Mouse (Mus musculus) midbrain, embryonic 16.5 days (tissue): Measurements from ENCODE around the gene Mcee. TPM values are rescaled to one million over a fixed set of nuclear protein-coding genes. Genes with fewer than 3 reads are reported as not detected.

Source experiments
- ATAC-seq: fragments of 200-750 bp; cut with Nextera tagmentation; 2 replicates; pipeline ENCODE4 v1.8.0; 2017; ENCODE audit warnings: moderate TSS enrichment
- H3K27ac ChIP-seq: fragments of 300-500 bp; sonication (generic); 2 replicates; pipeline ENCODE4 v1.5.1; 2014; ENCODE audit warnings: mild to moderate bottlenecking, low read length, mixed read lengths
- H3K27me3 ChIP-seq: fragments of 300-500 bp; sonication (generic); 2 replicates; pipeline ENCODE4 v1.6.1; 2014; ENCODE audit warnings: low read depth, low read length, mixed read lengths; ENCODE audit not compliant: control insufficient read depth, insufficient read depth
- H3K36me3 ChIP-seq: fragments of 300-500 bp; sonication (generic); 2 replicates; pipeline ENCODE4 v1.6.1; 2014; ENCODE audit warnings: mild to moderate bottlenecking, low read length, moderate library complexity, mixed read lengths; ENCODE audit not compliant: control insufficient read depth, insufficient read depth
- H3K4me1 ChIP-seq: fragments of 300-500 bp; sonication (generic); 2 replicates; pipeline ENCODE4 v1.6.1; 2014; ENCODE audit warnings: mild to moderate bottlenecking, low read length, mixed read lengths; ENCODE audit not compliant: control insufficient read depth, insufficient read depth
- H3K4me2 ChIP-seq: fragments of 300-500 bp; sonication (generic); 2 replicates; pipeline ENCODE4 v1.6.1; 2014; ENCODE audit warnings: mild to moderate bottlenecking, low read length, mixed read lengths
- H3K4me3 ChIP-seq: fragments of 300-500 bp; sonication (generic); 2 replicates; pipeline ENCODE4 v1.5.1; 2014; ENCODE audit warnings: low read depth, mild to moderate bottlenecking, low read length, moderate library complexity, mixed read lengths
- H3K9ac ChIP-seq: fragments of 300-500 bp; sonication (generic); 2 replicates; pipeline ENCODE4 v1.6.1; 2014; ENCODE audit warnings: low read depth, low read length, mixed read lengths
- H3K9me3 ChIP-seq: fragments of 300-500 bp; sonication (generic); replicated peaks from 2 replicates; pipeline ENCODE4 v1.6.1; 2014; ENCODE audit warnings: mild to moderate bottlenecking, low read length, mixed read lengths; ENCODE audit not compliant: control insufficient read depth, poor library complexity, severe bottlenecking
- WGBS: fragments of 180-500 bp; shearing (Covaris S2); extraction: QIAGEN DNeasy Blood & Tissue Kit; methylation state at CpG from one replicate; pipeline ENCODE4 v1.1.7; 2014; 5-methylcytosine and 5-hydroxymethylcytosine counted together
- polyA plus RNA-seq: library from polyadenylated mRNA; unstranded; fragments of >200 nt; fragmentation: Nextera tagmentation; extraction: Ambion mirVana; gene quantifications from 2 replicates; pipeline ENCODE4 v1.2.1, GENCODE M21; 2015

Gene Mcee
- polyA plus RNA-seq = 36.7 and 43.8 TPM in 2 replicates

DNA sequence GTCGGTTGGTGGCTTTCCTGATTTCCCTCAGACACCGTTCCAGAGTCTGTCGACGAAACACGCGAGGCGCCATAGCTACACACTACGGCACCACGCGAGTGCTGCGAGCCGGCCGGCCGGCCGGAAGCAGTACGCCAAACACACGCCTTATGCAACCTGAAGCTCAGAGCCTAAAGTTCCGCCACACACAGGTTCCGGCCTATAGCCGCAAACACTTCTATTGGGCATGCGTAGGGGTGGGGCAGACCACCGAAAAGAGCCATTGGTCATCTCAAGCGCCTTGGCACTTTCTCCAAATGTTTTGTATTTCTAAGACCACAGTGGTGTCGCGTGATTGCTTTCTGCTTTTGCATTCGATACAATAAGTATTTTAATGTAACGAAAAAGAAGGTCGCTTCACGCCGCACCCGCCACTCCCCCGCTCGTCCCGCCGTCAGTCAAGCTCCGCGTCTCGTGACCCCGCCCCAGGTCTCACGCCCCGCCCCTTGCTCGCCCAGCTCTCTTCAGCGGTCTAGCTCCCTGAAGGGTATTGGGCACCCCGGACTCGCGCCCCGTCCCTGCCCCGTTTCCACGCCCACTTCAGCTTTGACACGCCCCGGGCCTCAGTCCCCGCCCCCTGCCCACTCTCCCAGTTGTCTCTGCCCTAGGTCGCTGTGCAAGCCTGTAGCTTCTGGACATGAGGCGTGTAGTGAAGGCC, at the start of gene Mcee, which contains the start of gene Mphosph10:
Mcee (plus strand) TSS at position 486 of the 697 bp plus-strand sequence.
Mphosph10 (minus strand) TSS at position 147 of the 697 bp plus-strand sequence.
- Histone ChIP-seq H3K27ac (peak within 1 kb of the TSS; percentile 85), H3K4me2 (peak within 1 kb of the TSS; percentile 88), H3K9me3 (no peaks in the 10 kb centered on the region), H3K9ac (peak within 1 kb of the TSS; percentile 87), H3K4me1 (peaks cover 13% of the 10 kb centered on the region), H3K27me3 (no peaks in the 10 kb centered on the region), H3K36me3 (peaks cover 1% of the 10 kb centered on the region), H3K4me3 (peak within 1 kb of the TSS; percentile 63)
- peak; percentile 99 for ATAC-seq
- WGBS = under 1% methylated on average over 53 of the region's 54 CpGs

DNA sequence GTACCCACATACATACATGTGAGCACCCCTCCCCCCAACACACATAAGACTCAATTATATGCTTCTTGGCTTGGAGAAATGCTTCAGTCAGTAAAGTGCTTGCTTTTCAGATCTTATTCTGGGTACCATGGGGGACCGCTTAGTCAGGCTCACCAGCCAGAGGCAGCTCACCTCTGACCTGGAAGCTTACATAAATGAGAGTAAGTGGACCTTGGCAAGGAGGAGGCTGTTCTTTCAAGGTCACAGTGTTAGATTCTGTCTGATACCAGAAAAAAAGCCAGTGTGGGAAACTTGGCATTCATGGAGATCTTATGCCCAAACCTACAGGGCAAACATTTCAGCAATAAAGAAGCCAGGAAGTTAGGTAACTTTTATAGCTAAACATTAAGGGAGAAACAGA, 44.6 kb upstream of the Mcee start:
- H3K27ac ChIP-seq = no peak overlapping the region
- H3K36me3 ChIP-seq = 0 out of 2 replicates have a peak, but pooled peaks cover 2% of the 10 kb centered on the region
- no peak overlapping the region for H3K4me3 ChIP-seq
- no peaks in the 10 kb centered on the region for H3K9me3 ChIP-seq
- no peaks in the 10 kb centered on the region for H3K27me3 ChIP-seq
- H3K9ac ChIP-seq = no peak overlapping the region
- H3K4me2 ChIP-seq = no peak overlapping the region
- peaks cover 3% of the 10 kb centered on the region; the same call in 1 of the 2 replicates for H3K4me1 ChIP-seq
- WGBS = 91% methylated on average over 1 of the region's 1 CpGs
- no peak for ATAC-seq

DNA sequence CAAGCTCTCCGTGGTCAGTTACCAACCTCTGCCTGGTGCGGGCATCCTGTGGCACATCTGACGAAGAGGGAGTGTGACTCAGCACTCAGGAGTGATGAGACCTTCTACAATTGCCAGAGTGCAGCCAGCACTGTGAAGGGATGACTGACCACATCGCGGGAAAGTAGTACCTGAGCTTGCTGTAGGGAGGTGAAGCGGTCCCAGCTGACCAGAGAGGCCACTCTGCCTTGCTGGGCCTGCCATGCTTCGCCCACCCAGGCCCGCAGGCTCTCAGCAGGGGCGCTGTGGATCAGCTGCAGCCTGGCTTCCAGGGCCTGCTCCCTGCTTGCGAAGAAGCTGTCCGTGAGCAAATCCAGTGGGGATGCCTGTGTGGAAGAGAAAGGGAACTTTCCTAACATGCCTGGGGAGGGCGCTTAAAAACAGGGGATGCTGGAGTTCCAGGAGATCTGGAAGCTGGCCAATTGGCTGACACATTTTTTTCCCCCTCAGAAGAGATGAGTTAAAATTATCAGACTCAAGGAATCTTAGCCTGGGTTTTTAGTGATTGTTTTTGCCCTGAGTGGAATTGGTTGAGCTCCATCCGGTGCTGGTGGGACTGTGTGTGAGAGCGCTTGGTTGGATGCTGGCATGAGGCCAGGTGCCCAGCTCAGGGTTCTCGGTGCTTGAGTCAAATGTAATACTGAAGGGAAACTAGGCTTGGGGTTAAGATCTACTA, 43.1 kb upstream of the Mcee start:
- H3K4me2 ChIP-seq = no peak overlapping the region
- no peak overlapping the region for H3K27ac ChIP-seq
- H3K36me3 ChIP-seq = 0 out of 2 replicates have a peak, but pooled peaks cover 2% of the 10 kb centered on the region
- no peak for ATAC-seq
- peaks cover 3% of the 10 kb centered on the region; the same call in 1 of the 2 replicates for H3K4me1 ChIP-seq
- no peak overlapping the region for H3K9ac ChIP-seq
- no peaks in the 10 kb centered on the region for H3K27me3 ChIP-seq
- no peaks in the 10 kb centered on the region for H3K9me3 ChIP-seq
- 83% methylated on average over 15 of the region's 15 CpGs for WGBS
- H3K4me3 ChIP-seq = no peak overlapping the region

DNA sequence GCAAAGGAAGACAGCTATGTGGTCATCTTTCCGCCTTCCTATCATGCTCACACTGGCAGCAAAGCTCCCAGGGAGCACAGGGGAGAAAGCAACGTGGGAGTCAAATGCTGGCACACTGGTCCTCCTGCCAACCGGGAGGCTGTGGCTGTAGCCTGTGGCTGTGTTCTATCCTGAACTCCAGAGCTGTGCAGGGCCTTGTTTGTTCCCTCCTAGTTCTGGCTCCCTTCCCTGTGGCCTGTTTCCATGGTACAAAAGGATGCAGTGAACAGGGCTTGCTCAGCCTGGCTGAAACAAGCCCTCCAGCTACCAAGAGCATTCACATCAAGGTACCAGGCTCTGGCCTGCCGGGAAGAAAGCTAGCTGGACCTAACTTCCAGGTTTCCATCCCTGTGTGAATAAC, 41.3 kb upstream of the Mcee start:
- Histone ChIP-seq H3K9me3 (no peaks in the 10 kb centered on the region), H3K4me1 (peaks cover 3% of the 10 kb centered on the region; the same call in 1 of the 2 replicates), H3K36me3 (0 out of 2 replicates have a peak, but pooled peaks cover 2% of the 10 kb centered on the region), H3K27me3 (no peaks in the 10 kb centered on the region), H3K4me3 (no peak overlapping the region), H3K4me2 (no peak overlapping the region), H3K9ac (no peak overlapping the region), H3K27ac (peak overlapping the region; percentile 68)
- WGBS = 58% methylated on average over 4 of the region's 4 CpGs
- peak; percentile 87 for ATAC-seq

DNA sequence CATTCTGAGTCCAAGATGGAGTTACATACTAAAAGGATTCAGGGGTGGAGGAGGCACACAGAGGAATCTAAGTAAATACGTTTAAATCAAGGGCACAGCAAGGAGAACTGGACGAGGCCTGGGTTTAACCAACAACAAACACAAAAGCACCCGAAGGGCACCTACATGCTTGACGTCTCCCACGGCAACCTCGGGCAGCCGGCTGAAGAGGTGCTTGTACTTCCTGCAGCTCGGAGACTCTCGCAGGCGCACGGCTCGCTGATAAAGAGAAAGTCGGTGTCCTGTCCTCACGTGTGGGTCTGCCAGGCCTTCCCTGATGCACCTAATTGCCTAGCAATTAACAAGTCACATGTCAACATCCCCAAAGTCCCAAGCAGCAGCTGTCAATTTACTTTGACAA, 38.2 kb upstream of the Mcee start:
- ATAC-seq = no peak
- Histone ChIP-seq H3K9ac (no peak overlapping the region), H3K9me3 (no peaks in the 10 kb centered on the region), H3K4me3 (no peak overlapping the region), H3K4me1 (peaks cover 3% of the 10 kb centered on the region; the same call in 1 of the 2 replicates), H3K36me3 (peaks cover 9% of the 10 kb centered on the region), H3K27me3 (no peaks in the 10 kb centered on the region), H3K27ac (no peak overlapping the region), H3K4me2 (no peak overlapping the region)
- WGBS = 19% methylated on average over 14 of the region's 14 CpGs

DNA sequence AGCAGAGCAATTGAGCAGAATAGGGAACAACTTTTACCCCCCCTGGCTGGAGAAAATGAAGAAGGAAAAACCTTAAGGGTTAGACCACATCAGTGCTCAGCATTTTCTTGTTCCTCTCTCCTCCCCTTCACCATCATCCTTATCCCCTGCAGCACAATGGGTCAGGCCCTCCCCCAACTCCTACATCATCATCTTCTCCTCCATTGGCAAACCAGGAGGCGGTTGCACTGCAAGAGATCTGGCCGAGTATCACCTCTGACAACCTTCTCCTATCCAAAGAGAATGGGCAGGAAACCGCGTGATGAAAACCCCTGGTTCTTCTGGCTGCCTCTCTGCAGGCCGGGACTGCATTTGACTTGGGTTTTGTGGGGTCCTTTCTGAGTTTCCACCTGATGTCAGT, 35.7 kb upstream of the Mcee start:
- no peak overlapping the region for H3K4me3 ChIP-seq
- no peak overlapping the region for H3K4me2 ChIP-seq
- no peaks in the 10 kb centered on the region for H3K9me3 ChIP-seq
- no peak overlapping the region for H3K27ac ChIP-seq
- H3K4me1 ChIP-seq = no peaks in the 10 kb centered on the region; the same call in 1 of the 2 replicates
- 89% methylated on average over 5 of the region's 5 CpGs for WGBS
- H3K36me3 ChIP-seq = peaks cover 10% of the 10 kb centered on the region
- H3K9ac ChIP-seq = no peak overlapping the region
- H3K27me3 ChIP-seq = no peaks in the 10 kb centered on the region
- no peak for ATAC-seq

DNA sequence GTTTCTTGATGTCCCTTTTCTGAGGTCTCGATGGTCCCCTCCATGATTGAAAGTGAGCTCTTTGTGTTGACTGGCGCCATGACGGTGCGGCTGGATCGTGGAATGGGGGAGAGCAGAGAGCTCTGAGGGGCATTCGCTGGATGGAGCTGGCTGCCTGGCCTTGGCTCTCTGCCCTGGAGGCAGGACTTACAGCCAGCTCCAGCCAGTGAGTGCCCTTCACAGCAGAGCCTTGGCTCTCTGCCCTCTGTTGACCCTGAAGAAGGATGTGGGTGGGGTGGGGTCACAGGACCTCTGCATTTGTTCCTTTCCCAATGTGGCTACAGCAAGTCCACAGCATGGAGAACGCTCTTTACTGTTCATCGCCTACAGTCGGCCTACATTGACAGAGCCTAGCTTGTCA, 35.0 kb upstream of the Mcee start:
- Histone ChIP-seq H3K9ac (no peak overlapping the region), H3K4me1 (no peaks in the 10 kb centered on the region), H3K27ac (no peak overlapping the region), H3K4me3 (no peak overlapping the region), H3K27me3 (no peaks in the 10 kb centered on the region), H3K36me3 (peaks cover 15% of the 10 kb centered on the region), H3K4me2 (no peak overlapping the region), H3K9me3 (no peaks in the 10 kb centered on the region)
- 89% methylated on average over 9 of the region's 9 CpGs for WGBS
- no peak for ATAC-seq

DNA sequence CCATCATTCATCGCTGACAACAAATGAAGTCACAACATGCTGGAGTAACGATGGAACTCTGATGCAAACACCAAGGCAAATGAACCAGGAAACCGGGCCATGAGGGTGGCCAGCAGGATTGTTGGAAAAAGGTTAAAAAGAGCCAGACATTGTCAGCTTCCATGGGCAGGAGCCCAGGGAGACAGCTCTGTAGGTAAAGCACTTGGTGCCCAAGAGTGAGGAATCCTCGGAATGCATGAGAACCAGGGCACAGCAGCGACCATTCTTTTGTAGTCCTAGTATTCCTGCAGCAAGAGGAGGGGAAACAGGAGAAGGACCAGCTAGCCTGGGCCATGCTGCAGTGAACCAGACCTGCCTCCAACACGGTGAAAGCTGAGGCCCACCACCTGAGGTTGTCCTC, 33.7 kb upstream of the Mcee start:
- Histone ChIP-seq H3K27me3 (no peaks in the 10 kb centered on the region), H3K9me3 (no peaks in the 10 kb centered on the region), H3K9ac (no peak overlapping the region), H3K4me3 (no peak overlapping the region), H3K36me3 (peaks cover 21% of the 10 kb centered on the region), H3K4me2 (no peak overlapping the region), H3K27ac (no peak overlapping the region), H3K4me1 (no peaks in the 10 kb centered on the region)
- ATAC-seq = no peak
- WGBS = 83% methylated on average over 6 of the region's 6 CpGs
